Mouse (Mus musculus) kidney, embryonic 16.5 days (tissue): ENCODE results near the gene Neurl3. TPM values are rescaled to one million over a fixed set of nuclear protein-coding genes. Genes with fewer than 3 reads are reported as not detected.

Experiments used
- ATAC-seq: fragments of 200-750 bp; cut with Nextera tagmentation; 2 replicates; pipeline ENCODE4 v1.8.0; 2017; ENCODE audit warnings: moderate TSS enrichment; ENCODE audit not compliant: low FRiP score, low TSS enrichment
- H3K27ac ChIP-seq: fragments of 300-500 bp; sonication (generic); 2 replicates; pipeline ENCODE4 v1.5.1; 2014; ENCODE audit warnings: low read length
- H3K27me3 ChIP-seq: fragments of 300-500 bp; sonication (generic); 2 replicates; pipeline ENCODE4 v1.6.1; 2014; ENCODE audit warnings: low read length, control low read depth, mixed read lengths; ENCODE audit not compliant: insufficient read depth
- H3K36me3 ChIP-seq: fragments of 300-500 bp; sonication (generic); 2 replicates; pipeline ENCODE4 v1.6.1; 2014; ENCODE audit warnings: low read length, control low read depth, mixed read lengths; ENCODE audit not compliant: insufficient read depth
- H3K4me1 ChIP-seq: fragments of 300-500 bp; sonication (generic); 2 replicates; pipeline ENCODE4 v1.6.1; 2014; ENCODE audit warnings: low read length, control low read depth, mixed read lengths; ENCODE audit not compliant: insufficient read depth
- H3K4me2 ChIP-seq: fragments of 300-500 bp; sonication (generic); replicated peaks from 2 replicates; pipeline ENCODE4 v1.6.1; 2014; ENCODE audit warnings: low read depth, low read length
- H3K4me3 ChIP-seq: fragments of 300-500 bp; sonication (generic); 2 replicates; pipeline ENCODE4 v1.5.1; 2014; ENCODE audit warnings: mild to moderate bottlenecking, low read length
- H3K9ac ChIP-seq: fragments of 300-500 bp; sonication (generic); replicated peaks from 2 replicates; pipeline ENCODE4 v1.6.1; 2014; ENCODE audit warnings: low read length
- H3K9me3 ChIP-seq: fragments of 300-500 bp; sonication (generic); 2 replicates; pipeline ENCODE4 v1.6.1; 2016; ENCODE audit warnings: low read length, control low read depth
- WGBS: fragments of 180-500 bp; shearing (Covaris S2); extraction: QIAGEN DNeasy Blood & Tissue Kit; methylation state at CpG from one replicate; pipeline ENCODE4 v1.1.7; 2014; 5-methylcytosine and 5-hydroxymethylcytosine counted together
- polyA plus RNA-seq: library from polyadenylated mRNA; unstranded; fragments of >200 nt; fragmentation: Nextera tagmentation; extraction: Ambion mirVana; gene quantifications from 2 replicates; pipeline ENCODE4 v1.2.1, GENCODE M21; 2015

The Neurl3 gene
- polyA plus RNA-seq, 1 experiment from 2014 or later, result 18.4 TPM

DNA sequence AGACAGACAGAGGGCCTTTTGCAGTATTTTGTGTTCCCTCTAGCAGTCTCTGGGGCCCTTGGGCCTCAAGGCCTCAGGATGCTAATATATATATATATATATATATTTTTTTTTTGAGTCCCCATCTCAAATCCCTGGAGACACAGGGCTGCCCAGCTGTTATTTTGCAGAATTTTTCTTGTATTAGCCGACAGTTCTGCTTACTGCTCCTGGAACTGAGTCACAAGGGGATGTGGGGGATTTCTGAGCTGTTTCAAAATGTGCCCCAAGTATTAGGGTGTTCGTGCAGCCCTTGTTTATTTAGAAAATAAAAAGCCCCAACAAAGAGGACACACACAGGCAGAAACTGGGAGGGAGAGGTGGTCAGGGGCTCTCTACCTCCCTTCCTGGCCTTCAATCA lies 25.2 kb upstream of the Neurl3 start:
- WGBS, result 46% methylated on average over 2 of the region's 2 CpGs

DNA sequence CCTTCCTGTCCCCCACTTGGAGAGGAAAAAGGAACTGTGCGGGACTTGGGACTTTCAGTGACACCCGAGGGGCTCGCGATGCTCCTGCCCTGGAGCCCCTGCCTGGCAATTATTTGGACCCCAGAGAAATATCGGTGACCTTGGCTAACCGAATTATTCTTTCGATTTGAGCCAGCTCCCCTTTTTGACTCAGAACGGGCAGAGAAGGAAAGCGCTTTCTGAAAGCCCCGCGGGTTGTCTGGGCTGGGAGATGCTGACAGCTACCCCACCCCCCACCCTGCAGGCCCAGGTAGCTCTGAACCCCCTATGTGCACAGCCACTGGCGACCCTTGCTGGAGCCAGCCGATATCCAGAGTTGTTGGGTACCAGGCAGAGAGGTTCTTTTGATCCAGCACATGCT lies 24.6 kb upstream of the Neurl3 start:
- peaks cover 6% of the 10 kb centered on the region for H3K4me1 ChIP-seq

More for the DNA sequence above, 25.2 kb upstream of the Neurl3 start:
- ATAC-seq, result no peak
- H3K4me1 ChIP-seq, result peaks cover 6% of the 10 kb centered on the region
- no peak overlapping the region for H3K4me2 ChIP-seq
- H3K27me3 ChIP-seq, result no peaks in the 10 kb centered on the region
- no peak overlapping the region for H3K9ac ChIP-seq
- no peaks in the 10 kb centered on the region for H3K9me3 ChIP-seq
- no peak overlapping the region for H3K27ac ChIP-seq
- no peak overlapping the region for H3K4me3 ChIP-seq
- no peaks in the 10 kb centered on the region for H3K36me3 ChIP-seq

DNA sequence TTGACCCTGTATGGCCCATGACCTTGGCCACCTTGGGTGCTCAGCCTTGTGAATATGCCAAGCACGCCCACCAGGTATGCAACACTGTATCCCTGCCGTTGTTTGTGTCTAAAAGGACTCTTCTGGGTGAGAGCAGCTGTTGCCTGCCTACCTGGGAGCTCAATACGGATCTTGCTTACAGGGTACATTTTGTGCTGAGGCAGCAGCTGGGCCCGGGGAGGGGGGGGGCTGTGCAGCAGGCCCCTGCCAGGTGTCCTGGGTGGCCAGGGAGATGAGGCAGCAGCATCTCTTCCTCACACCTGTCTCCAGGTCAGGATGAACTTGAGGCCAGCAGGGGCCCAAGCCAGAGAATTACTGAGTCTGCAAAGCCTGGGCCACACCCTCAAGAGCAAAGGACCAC lies 23.6 kb upstream of the Neurl3 start:
- no peaks in the 10 kb centered on the region for H3K27me3 ChIP-seq
- H3K27ac ChIP-seq, result no peak overlapping the region
- no peak overlapping the region for H3K4me3 ChIP-seq
- H3K4me1 ChIP-seq, result peaks cover 4% of the 10 kb centered on the region
- 78% methylated on average over 4 of the region's 4 CpGs for WGBS
- ATAC-seq, result no peak
- no peaks in the 10 kb centered on the region for H3K36me3 ChIP-seq
- H3K9me3 ChIP-seq, result no peaks in the 10 kb centered on the region
- H3K4me2 ChIP-seq, result no peak overlapping the region
- H3K9ac ChIP-seq, result no peak overlapping the region

More for the DNA sequence above, 24.6 kb upstream of the Neurl3 start:
- H3K9ac ChIP-seq, result no peak overlapping the region
- no peaks in the 10 kb centered on the region for H3K27me3 ChIP-seq
- WGBS, result 31% methylated on average over 13 of the region's 13 CpGs
- no peak for ATAC-seq
- H3K4me2 ChIP-seq, result no peak overlapping the region
- H3K36me3 ChIP-seq, result no peaks in the 10 kb centered on the region
- H3K9me3 ChIP-seq, result no peaks in the 10 kb centered on the region
- no peak overlapping the region for H3K27ac ChIP-seq
- H3K4me3 ChIP-seq, result no peak overlapping the region

DNA sequence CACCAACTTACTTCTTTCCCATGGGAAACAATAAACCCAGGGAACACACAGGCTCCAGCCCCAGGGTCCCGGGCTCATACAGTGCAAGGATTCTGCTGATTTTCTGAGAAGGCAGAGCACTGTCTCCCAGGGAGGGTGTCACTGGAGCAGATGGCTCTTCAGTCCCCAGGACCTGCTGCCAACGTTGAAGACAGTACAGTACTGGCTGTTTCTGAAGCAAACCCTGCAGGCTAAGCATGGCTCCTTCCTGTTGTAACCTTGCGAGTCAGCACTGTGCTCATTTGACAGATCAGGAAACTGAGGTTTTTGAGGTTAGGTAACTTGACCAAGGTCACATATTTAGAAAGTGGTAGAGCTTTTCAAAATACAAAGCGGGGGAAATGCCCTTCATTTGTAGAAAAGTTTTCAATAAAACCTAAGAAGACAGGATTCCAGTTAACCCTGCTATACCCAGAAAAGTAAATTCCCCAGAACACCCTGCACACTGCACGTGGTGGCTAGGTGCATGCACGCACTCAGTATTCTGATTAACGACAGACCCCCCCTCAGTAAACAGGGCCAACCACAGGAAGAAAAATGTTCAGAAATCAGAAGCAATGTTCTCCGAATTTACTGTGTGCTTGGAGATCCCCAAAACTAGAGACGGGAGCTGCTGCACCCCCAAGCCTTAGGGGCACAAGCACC lies 22.1 kb upstream of the Neurl3 start:
- no peak overlapping the region for H3K4me2 ChIP-seq
- H3K9me3 ChIP-seq, result no peaks in the 10 kb centered on the region
- no peaks in the 10 kb centered on the region for H3K36me3 ChIP-seq
- WGBS, result 64% methylated on average over 9 of the region's 9 CpGs
- H3K9ac ChIP-seq, result no peak overlapping the region
- H3K4me1 ChIP-seq, result no peaks in the 10 kb centered on the region
- no peak overlapping the region for H3K4me3 ChIP-seq
- no peak for ATAC-seq
- H3K27ac ChIP-seq, result no peak overlapping the region
- no peaks in the 10 kb centered on the region for H3K27me3 ChIP-seq

DNA sequence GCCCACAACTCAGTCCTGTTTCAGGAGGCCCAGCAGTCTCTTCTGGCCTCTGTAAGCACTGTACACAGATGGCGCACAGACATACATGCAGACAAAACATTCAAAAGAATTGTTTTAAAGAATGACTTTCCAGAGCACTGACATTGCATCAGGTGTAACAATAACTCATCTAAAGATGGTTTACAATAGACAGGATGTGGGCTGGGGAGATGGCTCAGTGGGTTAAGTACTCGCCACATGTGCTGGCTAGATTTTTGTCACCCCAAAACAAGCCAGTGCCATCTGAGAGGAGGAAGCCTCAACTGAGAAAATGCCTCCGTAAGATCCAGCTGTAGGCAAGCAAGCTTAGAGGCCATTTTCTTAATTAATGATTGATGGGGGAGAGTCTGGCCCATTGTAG lies 19.9 kb upstream of the Neurl3 start:
- 76% methylated on average over 3 of the region's 3 CpGs for WGBS

DNA sequence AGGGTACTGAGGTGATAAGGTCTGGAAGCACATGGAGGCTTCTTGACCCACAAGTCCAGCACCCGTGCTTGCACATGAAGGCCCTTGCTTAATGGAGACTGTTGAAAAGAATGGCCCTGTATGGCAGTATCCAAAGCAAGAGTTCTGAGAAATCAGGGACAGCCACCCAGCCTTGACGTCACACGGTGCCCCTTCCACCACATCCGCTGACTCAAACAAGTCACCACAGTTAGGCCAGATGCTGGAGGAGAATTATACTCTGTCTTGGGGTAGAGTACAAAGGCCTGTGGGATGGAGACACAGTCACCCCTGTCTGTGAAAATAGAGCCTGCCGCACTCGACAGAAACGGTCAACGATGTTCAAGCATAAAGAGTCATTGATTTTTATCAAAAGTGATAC lies 19.0 kb upstream of the Neurl3 start:
- Histone ChIP-seq H3K36me3 (no peaks in the 10 kb centered on the region), H3K4me3 (no peak overlapping the region), H3K4me2 (no peak overlapping the region), H3K27ac (no peak overlapping the region), H3K9ac (no peak overlapping the region), H3K27me3 (no peaks in the 10 kb centered on the region), H3K4me1 (no peaks in the 10 kb centered on the region), H3K9me3 (no peaks in the 10 kb centered on the region)
- ATAC-seq, result no peak
- WGBS, result 89% methylated on average over 8 of the region's 8 CpGs

More for the DNA sequence above, 19.9 kb upstream of the Neurl3 start:
- Histone ChIP-seq H3K4me2 (no peak overlapping the region), H3K4me3 (no peak overlapping the region), H3K36me3 (no peaks in the 10 kb centered on the region), H3K9me3 (no peaks in the 10 kb centered on the region), H3K9ac (no peak overlapping the region), H3K27me3 (no peaks in the 10 kb centered on the region), H3K27ac (no peak overlapping the region), H3K4me1 (no peaks in the 10 kb centered on the region)
- ATAC-seq, result no peak

DNA sequence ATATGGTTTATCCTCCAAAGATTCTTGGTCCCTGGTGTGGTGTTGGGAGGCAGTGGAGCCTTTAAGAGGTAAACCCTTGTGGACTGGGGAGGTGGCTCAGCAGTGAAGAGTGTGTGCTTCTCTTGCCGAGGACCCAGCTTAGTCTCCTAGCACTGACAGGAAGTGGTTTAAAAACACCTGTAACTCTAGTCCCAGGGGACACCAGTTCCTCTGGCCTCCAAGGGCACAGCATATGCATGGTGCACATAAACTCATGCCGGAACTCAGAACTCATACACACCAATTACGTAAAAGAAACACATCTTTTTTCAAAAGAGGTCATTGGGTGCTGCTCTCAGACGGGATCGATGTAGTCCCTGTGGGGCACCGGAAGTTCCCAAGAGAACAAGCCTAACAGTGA lies 7.4 kb upstream of the Neurl3 start:
- Histone ChIP-seq H3K4me1 (no peaks in the 10 kb centered on the region), H3K4me3 (no peak overlapping the region), H3K27me3 (no peaks in the 10 kb centered on the region), H3K9ac (no peak overlapping the region), H3K9me3 (no peaks in the 10 kb centered on the region), H3K36me3 (no peaks in the 10 kb centered on the region), H3K4me2 (no peak overlapping the region), H3K27ac (no peak overlapping the region)
- WGBS, result 86% methylated on average over 6 of the region's 6 CpGs
- no peak for ATAC-seq

DNA sequence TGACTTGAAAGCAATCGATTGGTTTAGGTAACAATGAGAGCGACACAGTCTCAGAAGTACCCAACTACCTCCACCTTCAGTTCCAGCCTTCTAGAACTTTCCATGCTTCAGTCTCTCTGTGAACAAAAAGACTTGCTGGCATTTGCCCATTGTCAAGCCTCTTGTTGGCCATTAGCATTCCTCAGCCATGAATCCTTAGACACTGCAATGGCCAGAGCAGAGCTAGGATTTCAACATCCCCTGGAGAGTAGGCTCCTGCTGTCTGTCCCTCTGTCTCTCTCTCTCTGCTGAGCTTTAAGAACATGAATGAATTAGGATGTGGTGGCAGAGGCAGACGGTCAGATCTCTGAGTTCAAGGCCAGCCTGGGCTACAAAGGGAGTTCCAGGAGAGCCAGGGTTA lies 6.5 kb upstream of the Neurl3 start:
- H3K9me3 ChIP-seq, result no peaks in the 10 kb centered on the region
- H3K27me3 ChIP-seq, result no peaks in the 10 kb centered on the region
- 0 out of 2 replicates have a peak, but pooled peaks cover under 1% of the 10 kb centered on the region for H3K4me1 ChIP-seq
- no peak overlapping the region for H3K4me2 ChIP-seq
- H3K4me3 ChIP-seq, result no peak overlapping the region
- no peaks in the 10 kb centered on the region for H3K36me3 ChIP-seq
- WGBS, result 92% methylated on average over 3 of the region's 3 CpGs
- no peak overlapping the region for H3K27ac ChIP-seq
- no peak overlapping the region for H3K9ac ChIP-seq
- no peak for ATAC-seq

DNA sequence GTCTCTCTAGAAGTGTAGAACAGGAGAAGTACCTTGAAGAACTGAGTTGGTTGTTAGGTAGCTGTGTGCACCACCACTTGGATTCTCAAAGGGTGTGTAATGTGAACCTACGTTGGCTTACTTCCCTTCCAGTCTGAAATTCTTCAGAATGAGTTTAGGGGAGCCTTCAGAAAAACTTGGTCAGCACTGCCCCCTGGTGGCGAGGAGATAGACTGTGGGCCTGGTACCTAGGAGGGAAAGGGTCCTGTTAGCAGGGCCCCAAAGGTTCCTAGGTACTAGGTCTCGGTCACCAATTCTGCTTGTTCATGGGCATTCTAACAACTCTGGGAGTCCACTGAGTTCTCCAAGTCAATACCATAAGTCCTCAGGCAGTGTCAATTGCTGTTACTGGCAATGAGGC lies 4.7 kb upstream of the Neurl3 start:
- Histone ChIP-seq H3K27me3 (no peaks in the 10 kb centered on the region), H3K36me3 (no peaks in the 10 kb centered on the region), H3K4me3 (no peak overlapping the region), H3K4me1 (peaks cover 12% of the 10 kb centered on the region), H3K27ac (no peak overlapping the region), H3K9ac (no peak overlapping the region), H3K9me3 (no peaks in the 10 kb centered on the region), H3K4me2 (no peak overlapping the region)
- WGBS, result 14% methylated on average over 3 of the region's 3 CpGs
- peak; percentile 26; the same call in 1 of the 2 replicates for ATAC-seq

DNA sequence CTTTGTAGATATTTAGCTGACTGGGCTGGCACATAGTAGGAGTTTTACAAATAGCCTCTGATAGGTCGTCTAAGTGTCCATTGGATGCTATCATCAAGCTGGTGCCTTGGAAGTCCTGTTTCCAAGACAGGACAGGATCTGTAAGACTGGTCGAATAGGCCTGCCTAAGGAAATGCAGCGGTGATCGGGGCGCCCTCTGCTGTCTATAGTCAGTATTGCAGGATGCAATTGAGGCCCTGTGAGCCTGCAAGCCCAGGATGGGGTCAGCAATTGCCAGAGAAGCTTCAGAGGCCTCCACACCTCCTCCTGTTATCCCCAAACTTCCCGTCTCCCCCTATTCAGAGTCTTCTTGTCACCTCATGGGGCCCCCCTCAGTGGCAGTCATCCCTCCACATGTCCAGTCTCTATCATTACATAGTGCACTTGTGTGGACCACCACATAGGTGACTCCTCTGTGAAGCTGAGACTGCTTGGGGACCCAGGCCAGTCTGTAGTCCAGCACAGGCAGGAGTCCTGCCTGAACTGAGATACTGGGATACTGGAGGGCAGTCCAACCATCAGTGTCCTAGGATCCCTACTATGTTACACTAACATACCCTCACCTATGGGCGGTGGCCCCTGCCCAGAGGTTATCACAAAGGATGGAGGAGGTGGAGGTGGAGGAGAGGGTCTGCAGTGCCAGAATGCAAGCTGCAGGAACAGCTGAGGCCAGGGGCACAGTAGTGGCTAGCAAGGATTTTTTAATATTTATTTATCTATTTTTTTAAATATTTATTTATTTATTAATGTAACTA lies 3.0 kb upstream of the Neurl3 start:
- ATAC-seq, result 0 out of 2 replicates have a peak, but pooled peaks have one; percentile 5

More for the DNA sequence above, 3.0 kb upstream of the Neurl3 start:
- no peaks in the 10 kb centered on the region for H3K9me3 ChIP-seq
- no peak overlapping the region for H3K4me2 ChIP-seq
- H3K27ac ChIP-seq, result no peak overlapping the region
- no peaks in the 10 kb centered on the region for H3K27me3 ChIP-seq
- WGBS, result 23% methylated on average over 7 of the region's 7 CpGs
- H3K4me1 ChIP-seq, result peaks cover 28% of the 10 kb centered on the region
- H3K36me3 ChIP-seq, result no peaks in the 10 kb centered on the region
- H3K4me3 ChIP-seq, result no peak overlapping the region
- no peak overlapping the region for H3K9ac ChIP-seq
